Mouse (Mus musculus) left cerebral cortex, adult 8-10 months (tissue): Measurements from ENCODE around the gene Casz1. TPM values are rescaled to one million over a fixed set of nuclear protein-coding genes. Genes with fewer than 3 reads are reported as not detected.
A peak's percentile ranks its signal among the peaks of the same experiment; 100 is the strongest.

Source experiments
- DNase-seq, 2 experiments: peaks; one replicate each; pipeline ENCODE4 v3.0.0; 2022; ENCODE audit warnings: low spot score in 2 of 2
- total RNA-seq, 4 experiments: library from RNA; stranded (reverse); gene quantifications; 2 replicates each; pipeline ENCODE4 v1.2.4; 2022

Gene Casz1
- total RNA-seq, 4 experiments from 2014 or later, result 1.2 to 2.4 (median 1.7) TPM

DNA sequence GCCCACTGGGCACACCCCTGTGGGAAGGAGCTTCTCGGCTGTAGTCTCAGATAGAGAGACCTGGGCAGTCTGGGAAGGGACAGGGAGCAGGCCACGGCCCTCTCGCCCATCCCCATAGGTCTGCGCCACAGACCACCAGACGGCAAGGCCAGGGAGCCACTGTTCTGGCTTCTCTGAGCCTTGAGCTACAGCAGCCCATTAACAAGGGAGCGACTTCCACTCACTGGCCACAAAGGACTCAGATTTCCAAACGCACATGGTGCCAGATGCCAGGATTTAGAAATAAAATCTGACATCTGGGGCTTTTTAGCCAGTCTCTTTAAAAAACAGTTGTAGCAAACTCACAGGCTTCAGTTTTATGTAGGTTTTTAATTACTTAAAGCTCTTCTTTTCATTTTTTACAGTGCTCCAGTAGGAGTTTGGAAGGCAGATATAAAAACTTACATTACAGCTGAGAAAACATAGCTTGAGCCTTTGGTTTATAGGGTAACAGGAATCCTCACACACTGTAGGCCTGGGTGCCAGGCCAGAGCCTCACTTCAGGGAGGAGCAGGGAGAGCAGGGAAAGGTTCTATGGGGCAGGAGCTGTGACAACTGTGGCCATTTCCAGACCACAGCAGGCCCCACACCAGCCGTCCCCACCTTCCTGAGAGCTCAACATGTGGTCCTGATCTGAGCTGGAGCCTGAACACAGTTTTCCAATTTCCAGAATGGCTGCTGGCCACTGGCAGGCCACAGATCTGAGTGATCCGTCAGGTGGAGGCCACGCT is 160.5 kb downstream of the Casz1 start:
- no peak for DNase-seq

DNA sequence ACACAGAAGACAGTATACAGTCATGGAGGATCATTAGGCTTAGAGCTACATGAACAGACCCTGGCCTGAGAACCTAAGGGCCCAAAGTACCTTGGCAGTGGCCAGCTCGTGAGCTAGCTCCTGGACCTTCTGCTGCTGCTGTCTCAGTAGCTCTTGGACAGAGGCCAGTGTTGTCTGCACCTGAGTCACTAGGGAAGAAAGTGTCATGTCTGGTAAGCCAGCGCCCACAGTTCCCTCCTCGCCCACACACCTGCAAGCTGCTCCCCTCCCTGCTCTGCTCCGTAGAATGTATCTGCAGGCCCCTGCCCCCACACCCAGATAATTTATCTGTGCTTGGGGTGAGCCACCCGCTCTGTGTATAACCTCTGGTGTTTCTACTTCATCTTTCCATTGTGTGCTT is 161.9 kb downstream of the Casz1 start:
- DNase-seq, result peak in 1 of 2 experiments; percentile 76

DNA sequence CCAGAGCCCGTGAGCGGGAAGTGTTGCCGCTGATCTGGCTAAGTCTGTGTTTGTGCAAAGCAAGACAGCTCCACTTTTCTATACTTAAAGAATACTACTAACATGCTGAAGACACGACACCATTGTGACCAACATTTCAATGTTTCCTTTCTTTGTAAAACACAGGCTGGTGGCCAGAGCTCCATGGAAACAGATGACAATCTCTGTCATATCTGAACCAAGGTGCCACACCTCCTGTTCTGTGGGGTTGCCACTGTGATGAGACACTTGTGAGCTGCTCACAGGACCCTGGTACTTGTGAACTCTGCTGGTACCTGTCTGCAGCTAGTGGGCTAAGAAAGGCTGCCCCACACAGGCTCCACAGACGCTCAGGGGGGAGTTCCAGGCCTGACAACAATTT is 164.6 kb downstream of the Casz1 start:
- DNase-seq, result no peak

DNA sequence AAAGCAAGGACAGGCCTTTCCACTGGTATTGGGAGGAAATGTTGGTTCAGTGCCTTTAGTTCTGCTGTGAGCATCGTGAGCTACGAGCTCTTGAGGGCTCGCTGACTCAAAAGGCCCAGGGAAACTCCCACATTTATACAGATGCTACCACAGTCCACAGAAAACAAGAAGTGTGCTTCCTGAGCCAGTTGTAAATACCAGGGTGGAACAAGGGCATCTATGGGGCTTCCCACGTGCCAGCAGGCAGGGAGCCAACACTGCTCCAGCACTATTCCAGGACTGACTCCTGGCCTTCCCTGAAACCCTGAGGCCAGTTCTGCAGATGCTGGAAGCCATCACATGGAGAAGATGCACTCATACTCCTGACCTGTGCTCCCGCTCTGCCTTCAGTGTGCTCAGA is 165.4 kb downstream of the Casz1 start:
- DNase-seq, result no peak

DNA sequence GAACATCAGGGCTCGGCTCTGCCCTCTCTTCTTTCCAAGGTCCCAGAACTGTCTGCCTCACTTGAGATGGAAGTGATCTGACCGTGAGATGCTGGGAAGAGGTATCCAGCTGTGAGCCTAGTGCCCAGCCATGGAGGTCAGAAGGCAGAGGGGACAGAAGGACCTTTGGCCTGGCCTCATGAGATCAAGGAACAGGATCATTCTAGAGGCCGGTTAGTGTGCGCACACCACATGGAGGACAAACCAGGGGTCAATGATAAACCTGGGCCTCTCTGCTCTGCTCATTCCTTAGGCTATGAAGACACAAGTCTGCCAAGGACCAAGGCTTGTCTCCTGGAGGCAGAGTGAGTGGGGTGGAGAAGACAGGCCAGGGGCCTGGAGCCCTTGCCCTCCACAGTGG is 166.5 kb downstream of the Casz1 start:
- DNase-seq, result no peak

DNA sequence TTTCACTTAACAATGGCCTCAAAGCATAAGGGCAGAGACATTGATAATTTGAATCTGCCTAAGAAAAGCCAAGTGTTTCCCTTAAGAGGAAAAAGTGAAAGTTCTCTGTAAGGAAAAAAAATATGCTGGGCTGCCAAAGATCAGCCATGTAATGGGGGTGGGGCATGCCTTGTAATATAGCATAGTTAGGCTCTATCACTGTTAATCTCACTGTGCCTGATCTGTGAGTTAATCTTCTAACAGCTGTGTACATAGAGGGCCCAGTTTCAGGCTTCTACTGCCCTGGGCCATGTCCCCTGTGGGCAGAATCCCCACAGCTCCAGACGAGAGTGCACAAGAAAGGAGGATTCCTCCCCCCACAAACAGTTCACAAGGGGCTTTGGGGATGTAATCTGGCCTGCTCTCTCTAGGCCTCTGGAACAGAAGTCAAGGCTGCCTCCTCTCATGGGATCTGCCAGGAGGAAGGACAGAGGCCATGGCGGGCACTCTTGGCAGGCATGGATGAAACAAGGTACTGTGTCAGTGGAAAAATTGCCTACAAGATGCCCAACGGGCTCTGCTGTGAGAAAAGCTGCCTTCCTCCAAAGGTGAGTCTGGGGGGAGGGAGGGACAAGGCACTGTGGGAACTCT is 167.5 kb downstream of the Casz1 start:
- no peak for DNase-seq

DNA sequence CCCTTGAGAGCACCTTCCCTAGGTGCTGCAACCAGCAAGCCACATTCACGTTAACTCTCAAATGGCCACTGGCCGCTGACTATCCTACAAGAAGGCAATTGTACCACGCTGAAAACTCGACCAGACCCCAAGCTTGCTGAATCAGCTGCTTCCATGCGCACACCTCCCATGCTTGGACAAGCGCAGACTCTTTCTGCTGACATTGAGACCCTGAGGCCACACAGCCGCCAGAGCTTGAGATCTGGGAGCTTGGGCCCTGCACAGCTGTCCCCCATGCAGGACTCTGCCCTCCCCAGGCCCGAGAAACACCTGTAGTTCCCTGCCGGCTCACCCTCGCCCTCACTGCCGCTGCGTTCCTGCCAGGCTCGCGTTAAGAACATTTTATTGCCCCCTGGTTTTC is 168.5 kb downstream of the Casz1 start:
- DNase-seq, result no peak

DNA sequence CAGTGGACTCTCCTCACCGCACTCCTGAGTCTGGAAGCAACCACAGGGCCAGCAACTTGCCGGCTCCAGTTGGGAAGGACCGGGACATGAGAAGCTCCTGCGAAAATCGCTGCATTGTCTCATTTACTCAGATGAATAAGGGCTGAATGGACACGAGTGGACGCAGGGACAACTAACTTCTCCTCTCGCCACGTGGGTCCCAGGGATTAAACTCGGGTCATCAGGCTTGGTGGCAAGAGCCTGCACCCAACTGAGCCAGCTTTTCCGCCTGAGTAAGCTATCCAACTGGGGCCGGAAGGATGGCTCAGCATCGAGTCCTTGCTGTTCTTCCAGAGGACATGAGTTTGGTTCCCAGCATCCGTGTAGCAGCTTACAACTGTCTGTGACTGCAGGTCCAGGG is 169.2 kb downstream of the Casz1 start:
- no peak for DNase-seq

DNA sequence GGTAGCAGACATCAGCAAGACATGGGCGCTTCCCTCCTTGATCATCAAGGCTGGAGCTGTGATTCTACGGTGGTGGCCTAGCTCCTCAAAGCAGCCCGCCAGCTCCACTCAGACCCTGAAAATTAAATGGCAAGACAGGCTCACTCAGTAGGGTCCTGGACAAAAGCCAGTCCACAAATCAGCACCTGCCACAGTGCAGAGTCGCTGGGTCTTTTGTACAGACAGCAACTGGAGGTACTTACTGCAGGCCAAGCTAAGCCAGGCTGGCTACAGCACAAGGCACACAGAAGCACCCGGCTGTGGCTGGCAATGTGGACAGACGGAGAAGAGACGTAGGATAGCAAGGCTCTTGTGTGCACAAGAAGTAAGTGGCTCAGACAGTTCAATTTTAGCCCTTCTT is 170.6 kb downstream of the Casz1 start:
- DNase-seq, result no peak

DNA sequence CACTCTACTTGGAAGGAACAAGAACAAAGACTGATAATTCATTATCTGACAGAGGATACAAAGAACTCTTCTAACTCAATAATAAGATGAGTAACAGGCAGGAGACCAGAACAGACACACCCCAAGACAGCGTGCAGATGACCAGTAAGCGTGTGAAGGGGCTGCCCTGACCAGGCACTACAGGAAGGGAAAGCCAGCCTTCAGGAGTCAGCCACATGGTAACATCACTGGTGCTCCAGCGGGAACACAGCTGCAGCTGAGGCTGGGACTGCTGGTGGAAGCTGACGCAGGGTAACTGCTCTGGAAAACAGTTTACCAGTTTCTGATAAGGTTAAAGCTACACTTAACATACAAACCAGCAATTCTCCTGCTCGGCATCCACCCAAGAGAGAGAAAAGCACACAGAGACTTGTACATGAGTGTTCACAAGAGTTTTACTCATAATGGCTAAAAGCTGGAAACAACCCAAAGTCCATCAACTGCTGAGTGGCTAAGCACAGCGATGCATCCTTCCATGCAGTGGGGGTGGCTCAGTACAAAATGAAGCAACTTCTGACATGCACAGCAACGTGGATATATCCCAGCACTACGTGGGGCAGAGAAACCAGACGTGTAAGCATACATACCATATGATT is 174.1 kb downstream of the Casz1 start:
- DNase-seq, result no peak

DNA sequence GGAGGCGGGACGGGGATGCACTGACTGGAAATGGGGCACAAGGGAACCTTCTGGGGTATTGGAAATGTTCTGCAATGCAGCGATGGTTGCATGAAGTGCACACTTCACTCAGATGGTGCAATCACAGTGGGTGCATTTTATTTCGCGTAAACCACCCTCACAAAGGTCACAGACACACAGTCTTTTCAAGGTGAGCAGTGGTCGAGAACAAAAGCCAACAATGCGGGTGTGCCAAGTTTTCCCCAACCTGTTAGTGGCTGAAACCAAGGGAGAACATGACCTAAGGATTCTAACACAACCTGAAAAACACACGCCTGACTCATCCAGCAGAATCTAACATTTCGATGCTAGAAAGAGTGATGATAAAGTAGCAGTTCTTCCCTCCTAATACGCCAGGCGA is 174.7 kb downstream of the Casz1 start:
- DNase-seq, result no peak

DNA sequence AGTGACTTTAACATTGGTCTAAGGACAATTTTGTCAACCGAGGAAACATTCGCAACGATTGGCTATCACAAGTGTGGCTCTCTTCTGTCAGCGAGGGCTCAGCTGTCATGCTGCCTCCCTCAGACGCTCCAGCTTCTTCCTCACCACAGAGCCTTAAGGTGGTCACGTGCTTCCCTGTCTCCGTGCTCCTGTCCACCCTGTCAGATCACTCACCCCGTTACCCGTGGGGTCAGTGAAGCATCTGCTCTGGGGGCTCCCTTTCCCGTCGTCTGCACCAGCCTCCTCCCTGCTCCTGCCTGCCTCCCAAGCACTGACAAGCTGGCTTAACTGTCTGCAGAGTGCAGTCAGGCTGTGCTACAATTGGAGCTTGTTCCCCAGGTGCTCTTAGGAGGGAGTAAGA is 175.6 kb downstream of the Casz1 start:
- DNase-seq, result no peak

DNA sequence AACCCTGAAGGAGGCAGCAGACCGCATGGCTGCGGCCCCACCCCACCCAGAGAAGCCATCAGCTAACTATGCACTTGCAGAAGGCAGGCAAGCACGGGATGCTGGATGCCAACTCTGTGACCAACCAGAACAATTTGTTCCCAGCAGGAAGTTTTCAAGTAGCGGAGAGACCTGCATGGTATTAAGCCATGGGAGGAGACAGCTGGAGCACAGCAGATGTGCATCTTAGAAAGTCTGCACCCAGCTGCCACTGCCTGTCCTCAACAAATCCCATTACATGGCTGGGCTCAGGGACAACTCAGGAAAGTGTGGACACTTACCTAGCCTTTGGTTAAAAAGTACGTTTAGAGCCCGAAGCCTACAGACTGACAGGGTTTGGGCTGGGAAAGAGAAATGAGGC is 178.0 kb downstream of the Casz1 start:
- no peak for DNase-seq

DNA sequence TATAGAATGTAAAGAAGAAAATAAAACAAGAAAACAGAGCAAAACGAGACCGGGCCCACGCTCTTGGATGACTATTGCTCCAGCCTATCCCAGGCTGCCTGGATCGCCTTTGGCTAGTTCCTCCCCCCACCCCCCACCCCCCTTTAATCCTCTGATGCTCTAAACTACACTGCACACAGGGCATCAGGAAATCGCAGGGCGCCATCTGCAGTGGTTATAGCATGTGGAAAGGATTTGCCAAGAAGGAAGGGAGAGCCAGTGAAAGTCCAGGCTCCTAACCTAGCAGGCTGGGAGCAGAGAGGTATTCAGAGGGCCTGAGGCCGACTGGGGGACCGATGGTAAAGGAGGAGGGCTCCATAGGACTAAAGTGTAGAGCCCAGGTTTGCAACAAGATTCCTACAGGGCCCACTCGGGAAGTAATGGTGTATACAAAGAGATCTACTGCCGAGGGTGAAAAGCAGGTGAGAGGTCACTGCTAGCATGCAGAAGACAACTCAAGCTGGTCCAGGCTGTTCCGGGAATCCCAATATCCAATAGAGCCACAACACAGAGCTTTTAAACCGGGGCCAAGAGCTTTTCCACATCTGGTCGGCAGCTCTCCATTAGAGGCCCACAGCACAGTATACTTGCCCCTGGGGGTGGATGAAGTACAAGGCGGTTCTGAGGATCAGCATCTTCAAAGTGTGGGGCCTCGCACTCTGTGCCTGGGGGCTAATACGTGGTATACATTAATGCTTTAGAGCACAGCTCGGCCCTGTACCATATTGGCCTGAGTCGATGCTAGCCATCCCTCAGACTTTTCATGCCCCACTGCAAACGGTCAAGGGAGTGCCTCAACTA is 180.7 kb downstream of the Casz1 start:
- no peak for DNase-seq

DNA sequence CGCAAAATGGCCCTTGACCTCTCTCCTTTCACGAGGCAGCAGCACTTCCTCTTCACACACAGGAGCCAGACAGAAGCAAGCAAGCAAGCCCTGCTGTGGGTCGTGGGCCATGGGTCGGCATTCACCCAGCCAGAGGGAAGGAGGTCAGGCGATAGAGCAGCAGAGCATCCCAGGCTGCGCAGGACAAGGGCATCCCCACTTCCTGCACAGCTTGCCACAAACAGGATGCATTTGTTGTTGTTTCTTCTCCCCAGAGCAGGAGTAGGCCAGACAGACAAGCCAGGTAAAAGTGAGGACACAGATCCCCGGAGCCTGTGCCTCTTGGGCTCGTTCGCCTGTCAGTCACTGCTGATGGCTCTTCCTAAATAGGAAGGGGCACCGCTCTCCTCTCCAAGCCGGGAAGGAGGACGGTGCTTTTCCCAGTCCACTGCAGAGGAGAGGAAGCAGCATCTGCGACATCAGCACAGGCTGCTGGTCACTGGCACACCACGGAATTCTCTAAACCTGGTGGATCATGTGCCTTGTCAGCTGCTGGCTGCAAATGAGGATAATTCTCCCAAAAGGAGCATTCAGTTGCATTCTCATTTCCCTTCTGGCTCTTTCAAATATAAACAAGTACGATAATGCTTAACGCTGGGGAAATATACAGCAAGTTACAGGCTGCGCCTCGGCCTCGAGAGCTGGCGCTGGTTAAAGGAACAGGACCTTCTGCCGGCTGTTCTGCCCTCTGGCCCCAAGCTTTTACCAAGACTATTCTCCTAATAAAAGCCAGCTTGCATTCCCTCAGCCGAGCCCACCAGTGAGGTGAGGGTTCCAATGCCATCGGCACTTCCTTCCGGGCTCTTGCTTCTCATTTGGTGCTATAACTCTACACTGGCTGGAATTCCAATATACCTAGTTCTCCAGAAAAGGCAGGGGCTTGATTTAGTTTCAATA is 181.6 kb downstream of the Casz1 start:
- no peak for DNase-seq

DNA sequence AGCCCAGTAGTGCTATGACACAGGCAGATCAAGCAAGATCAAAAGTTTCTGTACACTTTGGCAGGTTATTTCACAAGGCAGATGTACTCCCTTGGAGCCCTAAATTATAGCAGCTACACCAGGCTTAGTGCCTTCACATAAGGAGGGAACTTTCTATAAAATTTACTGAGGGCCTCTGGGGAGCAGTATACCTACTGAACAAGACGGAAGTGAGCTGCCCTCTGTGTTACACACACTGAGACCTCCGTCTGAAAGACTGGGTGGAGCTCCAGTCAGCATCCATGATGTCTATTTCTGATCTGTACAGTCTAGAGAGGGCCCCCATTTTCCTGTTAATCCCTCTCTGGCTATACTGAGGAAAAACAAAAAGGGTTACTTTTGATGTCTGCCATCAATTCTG is 185.8 kb downstream of the Casz1 start:
- no peak for DNase-seq

DNA sequence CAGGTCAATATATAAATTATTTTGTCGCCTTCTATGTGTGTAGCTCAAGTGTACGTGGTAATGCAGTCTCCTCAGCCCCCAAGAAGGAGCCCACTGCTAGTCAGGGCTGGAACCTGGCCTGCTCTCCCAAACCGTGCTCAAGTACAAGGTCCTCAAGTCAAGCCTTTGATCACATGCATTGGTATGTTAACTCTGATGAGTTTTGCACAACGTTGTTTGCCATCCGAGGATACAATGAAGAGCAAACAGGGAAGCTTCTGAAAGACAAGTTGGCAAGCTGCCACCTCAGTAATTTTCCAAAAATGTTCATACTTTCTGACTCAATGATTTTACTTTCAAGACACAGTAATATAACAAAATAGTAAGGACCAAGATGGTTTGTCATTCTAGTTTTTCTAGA is 189.7 kb downstream of the Casz1 start:
- DNase-seq, result no peak

DNA sequence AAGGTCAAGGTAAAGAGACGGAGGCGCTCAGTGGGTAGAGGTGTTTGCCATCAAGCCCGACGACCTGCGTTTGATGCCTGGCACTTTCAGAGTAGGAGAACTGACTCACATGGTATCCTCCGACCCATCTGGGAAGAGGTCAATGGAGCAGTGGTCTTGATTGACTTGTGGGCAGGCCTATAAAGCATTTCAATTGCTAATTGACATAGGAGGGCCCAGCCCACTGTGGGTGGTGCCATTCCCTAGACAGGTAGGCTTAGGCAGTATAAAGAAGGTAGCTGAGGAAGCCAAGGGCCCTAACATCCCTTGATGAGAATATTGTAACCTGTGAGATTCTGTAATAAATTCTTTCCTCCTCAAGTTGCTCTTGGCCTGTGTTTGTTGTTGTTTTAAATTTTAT is 196.5 kb downstream of the Casz1 start:
- DNase-seq, result no peak

DNA sequence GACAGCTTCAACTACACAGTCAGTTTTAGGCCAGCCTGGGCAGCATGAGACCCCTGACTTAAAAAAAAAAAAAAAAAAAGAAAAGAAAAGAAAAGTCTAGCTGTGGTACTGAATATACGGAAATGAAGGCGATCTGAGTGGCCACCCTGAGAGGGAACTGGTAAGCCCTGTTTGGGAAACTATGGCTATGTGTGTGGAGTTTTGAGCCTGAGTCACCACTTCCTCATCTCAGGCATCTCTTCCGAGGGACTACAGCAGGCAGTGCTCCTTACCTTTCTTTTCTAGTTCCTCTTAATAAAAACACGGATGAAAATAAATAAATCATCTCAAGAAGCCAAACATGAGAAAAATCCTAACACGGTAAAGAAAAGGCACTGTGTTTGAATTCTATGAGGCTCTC is 197.3 kb downstream of the Casz1 start:
- no peak for DNase-seq

DNA sequence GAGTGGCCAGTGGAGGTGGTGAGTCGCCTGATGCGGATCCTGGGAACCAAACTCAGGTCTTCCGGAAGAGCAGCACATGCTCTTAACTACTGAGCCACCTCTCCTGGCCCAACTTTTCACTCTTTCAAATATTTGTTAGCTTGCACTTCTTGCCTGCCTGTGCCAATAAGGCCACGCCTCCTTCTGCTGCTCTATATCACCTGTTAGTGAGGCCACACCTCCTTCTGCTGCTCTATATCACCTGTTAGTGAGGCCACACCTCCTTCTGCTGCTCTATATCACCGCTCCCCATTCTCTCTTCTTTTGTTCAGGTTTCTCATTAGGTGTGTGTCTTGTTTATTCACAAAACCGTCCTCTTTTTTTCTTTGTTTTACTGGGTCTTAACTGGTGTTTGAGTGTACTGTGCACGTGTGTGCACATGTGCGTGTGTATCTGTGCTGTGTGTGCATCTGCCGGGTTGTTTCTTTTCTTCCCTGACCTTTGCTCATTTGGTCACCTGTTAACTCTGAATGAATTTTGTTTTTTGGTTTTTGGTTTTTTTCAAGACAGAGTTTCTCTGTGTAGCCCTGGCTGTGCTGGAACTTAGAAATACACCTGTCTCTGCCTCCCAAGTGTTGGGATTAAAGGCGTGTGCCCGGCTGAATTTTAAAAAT is 198.3 kb downstream of the Casz1 start:
- no peak for DNase-seq
